Mouse (Mus musculus) olfactory bulb, adult 2 months (tissue): ENCODE data around the gene Mpz. TPM values are rescaled to one million over a fixed set of nuclear protein-coding genes. Genes with fewer than 3 reads are reported as not detected.
A peak's percentile ranks its signal among the peaks of the same experiment; 100 is the strongest.

ENCODE experiments used
- H3K27ac ChIP-seq: fragments of 200-500 bp; 2 replicates; pipeline ENCODE4 v1.5.1; 2012; ENCODE audit warnings: low read depth, low read length; ENCODE audit not compliant: insufficient read depth
- H3K4me1 ChIP-seq: fragments of 200-500 bp; 2 replicates; pipeline ENCODE4 v1.6.1; 2012; ENCODE audit warnings: low read length; ENCODE audit not compliant: control insufficient read depth, insufficient read depth
- H3K4me3 ChIP-seq: fragments of 200-500 bp; 2 replicates; pipeline ENCODE4 v1.5.1; 2012; ENCODE audit warnings: mild to moderate bottlenecking, low read depth, low read length, moderate library complexity; ENCODE audit not compliant: insufficient read depth
- CTCF ChIP-seq: fragments of 200-500 bp; IDR thresholded peaks from 2 replicates; pipeline ENCODE4 v1.5.1; 2012; ENCODE audit warnings: low read depth, mild to moderate bottlenecking, low read length, moderate library complexity; ENCODE audit not compliant: insufficient read depth
- POLR2A ChIP-seq: fragments of 200-500 bp; IDR thresholded peaks from 2 replicates; pipeline ENCODE4 v1.6.1; 2012; ENCODE audit warnings: mild to moderate bottlenecking, low read depth, low read length, moderate library complexity; ENCODE audit not compliant: insufficient read depth
- WGBS: fragments of 180-500 bp; shearing (Covaris S2); methylation state at CpG from one replicate; pipeline ENCODE4 v1.1.7; 2018; 5-methylcytosine and 5-hydroxymethylcytosine counted together
- polyA plus RNA-seq: library from polyadenylated mRNA; stranded (reverse); fragments of >200 nt; gene quantifications from 2 replicates; pipeline ENCODE4 v1.2.4, GENCODE M21; 2012; ENCODE audit warnings: low replicate concordance; ENCODE audit not compliant: missing spikeins, insufficient read depth, insufficient read length

The Mpz gene
- polyA plus RNA-seq, 1 experiment, result not detected

GRCm38 (mm10) chr1:171203471-171204248, 53.1 kb downstream of the Mpz start:
- WGBS, result 62% methylated on average over 11 of the region's 11 CpGs
- H3K4me3 ChIP-seq, result no peak overlapping the region
- H3K4me1 ChIP-seq, result no peaks in the 10 kb centered on the region
- no peak for TF ChIP-seq CTCF
- no peak for TF ChIP-seq POLR2A
- no peak overlapping the region for H3K27ac ChIP-seq

GRCm38 (mm10) chr1:171204249-171204644, 53.7 kb downstream of the Mpz start:
- no peak overlapping the region for H3K4me3 ChIP-seq
- H3K4me1 ChIP-seq, result no peaks in the 10 kb centered on the region
- TF ChIP-seq CTCF (no peak), POLR2A (no peak)
- 73% methylated on average over 7 of the region's 7 CpGs for WGBS
- no peak overlapping the region for H3K27ac ChIP-seq

GRCm38 (mm10) chr1:171205704-171206493, 55.4 kb downstream of the Mpz start:
- H3K4me1 ChIP-seq, result peaks cover 3% of the 10 kb centered on the region; the same call in 1 of the 2 replicates
- WGBS, result 72% methylated on average over 6 of the region's 6 CpGs
- no peak overlapping the region for H3K27ac ChIP-seq
- no peak overlapping the region for H3K4me3 ChIP-seq
- TF ChIP-seq POLR2A (no peak), CTCF (no peak)

GRCm38 (mm10) chr1:171209409-171209808, 58.9 kb downstream of the Mpz start:
- H3K27ac ChIP-seq, result peak overlapping the region; percentile 82
- TF ChIP-seq POLR2A (no peak), CTCF (no peak)
- WGBS, result 9% methylated on average over 4 of the region's 4 CpGs
- H3K4me3 ChIP-seq, result no peak overlapping the region
- peaks cover 8% of the 10 kb centered on the region for H3K4me1 ChIP-seq

Other genes starting within 250 kb of the Mpz start
- not detected in 2 replicates for gene Fcrlb, start 237.8 kb upstream of the Mpz start, polyA plus RNA-seq
- gene Fcrla, start 223.1 kb upstream of the Mpz start, polyA plus RNA-seq, result not detected in 2 replicates
- not detected in 2 replicates for gene Fcgr2b, start 174.2 kb upstream of the Mpz start, polyA plus RNA-seq
- not detected in 2 replicates for gene Fcgr4, start 131.8 kb upstream of the Mpz start, polyA plus RNA-seq
- not detected in 2 replicates for gene Fcgr3, start 85.8 kb upstream of the Mpz start, polyA plus RNA-seq
- gene Cfap126, start 36.8 kb upstream of the Mpz start, polyA plus RNA-seq, result not detected in 2 replicates
- gene Sdhc, start 108 bp upstream of the Mpz start, polyA plus RNA-seq, result not detected in 2 replicates
- gene Pcp4l1, start 45.6 kb downstream of the Mpz start, polyA plus RNA-seq, result 326 and 491 TPM in 2 replicates
- gene Nr1i3, start 63.3 kb downstream of the Mpz start, polyA plus RNA-seq, result not detected in 2 replicates
- gene Tomm40l, start 71.8 kb downstream of the Mpz start, polyA plus RNA-seq, result not detected in 2 replicates
- not detected in 2 replicates for gene Apoa2, start 74.3 kb downstream of the Mpz start, polyA plus RNA-seq
- gene Fcer1g, start 83.7 kb downstream of the Mpz start, polyA plus RNA-seq, result not detected in 2 replicates
- not detected in 2 replicates for gene Adamts4, start 99.7 kb downstream of the Mpz start, polyA plus RNA-seq
- 704 TPM in 1 of 2 replicates, not detected in the other for gene Ndufs2, start 100.7 kb downstream of the Mpz start, polyA plus RNA-seq
- gene B4galt3, start 119.6 kb downstream of the Mpz start, polyA plus RNA-seq, result not detected in 2 replicates
- gene Ppox, start 130.5 kb downstream of the Mpz start, polyA plus RNA-seq, result not detected in 2 replicates
- gene Usp21, start 137.3 kb downstream of the Mpz start, polyA plus RNA-seq, result not detected in 2 replicates
- gene Ufc1, start 144.3 kb downstream of the Mpz start, polyA plus RNA-seq, result not detected in 2 replicates
- not detected in 2 replicates for gene Dedd, start 178.4 kb downstream of the Mpz start, polyA plus RNA-seq
- not detected in 2 replicates for gene Nit1, start 194.9 kb downstream of the Mpz start, polyA plus RNA-seq
- not detected in 2 replicates for gene Pfdn2, start 195.0 kb downstream of the Mpz start, polyA plus RNA-seq
- gene Klhdc9, start 210.1 kb downstream of the Mpz start, polyA plus RNA-seq, result not detected in 2 replicates
- gene Nectin4, start 219.4 kb downstream of the Mpz start, polyA plus RNA-seq, result not detected in 2 replicates
- 90.1 and 98.6 TPM in 2 replicates for gene Arhgap30, start 238.2 kb downstream of the Mpz start, polyA plus RNA-seq